Mouse (Mus musculus) spleen, adult 2 months (tissue): ENCODE data around the gene Omp.

Source experiments
- CTCF ChIP-seq: fragments of 200-500 bp; IDR thresholded peaks from 2 replicates; pipeline ENCODE4 v1.5.1; 2011; ENCODE audit warnings: mild to moderate bottlenecking, inconsistent platforms; ENCODE audit not compliant: insufficient read depth, insufficient read length, insufficient replicate concordance; ENCODE audit errors: extremely low read depth
- POLR2A ChIP-seq: fragments of 200-500 bp; IDR thresholded peaks from 2 replicates; pipeline ENCODE4 v1.6.1; 2011; ENCODE audit warnings: low read depth, low read length, inconsistent platforms

DNA sequence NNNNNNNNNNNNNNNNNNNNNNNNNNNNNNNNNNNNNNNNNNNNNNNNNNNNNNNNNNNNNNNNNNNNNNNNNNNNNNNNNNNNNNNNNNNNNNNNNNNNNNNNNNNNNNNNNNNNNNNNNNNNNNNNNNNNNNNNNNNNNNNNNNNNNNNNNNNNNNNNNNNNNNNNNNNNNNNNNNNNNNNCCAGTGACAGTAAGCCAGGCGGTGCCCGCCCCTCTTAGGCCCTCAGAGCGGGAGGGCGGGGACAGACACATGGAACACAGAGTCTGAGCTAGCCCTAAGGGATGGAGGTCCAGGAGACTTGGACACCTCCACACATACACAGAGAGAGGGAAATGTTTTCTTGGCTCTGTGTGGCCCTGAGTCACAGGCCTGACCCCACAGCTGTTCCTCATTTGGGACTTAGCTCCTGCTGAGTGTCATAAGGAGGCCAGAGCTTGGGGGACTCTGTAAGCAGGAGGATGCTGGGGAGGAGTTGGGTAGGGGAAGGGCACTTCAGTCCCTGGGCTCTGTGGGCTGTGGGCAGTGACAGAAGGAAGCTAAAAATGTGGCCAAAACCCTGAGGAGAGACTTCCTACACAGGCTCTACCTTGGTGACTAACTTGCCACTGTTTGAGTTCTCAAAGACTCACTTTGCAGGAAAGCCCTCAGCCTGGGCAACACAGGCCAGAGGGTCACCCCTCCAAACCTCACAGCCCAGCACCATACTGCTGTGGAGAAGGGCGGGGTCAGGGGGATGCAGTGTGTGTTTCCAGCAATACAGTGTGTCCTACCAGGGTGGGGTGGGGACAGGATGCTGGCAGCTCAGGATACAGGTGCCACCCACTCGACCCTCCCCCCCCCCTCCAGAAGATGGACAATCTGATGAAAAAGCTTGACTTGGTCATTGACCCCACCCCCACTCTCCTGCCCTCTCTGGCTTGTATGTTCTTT lies 26.1 kb upstream of the Omp start:
- TF ChIP-seq POLR2A (no peak), CTCF (no peak)
